8 mouse cellular contexts compared by ENCODE assay signal in genomic region chr11:48788311-48789089, GRCm38 (mm10). TPM values are rescaled to one million over a fixed set of nuclear protein-coding genes. Genes with fewer than 3 reads are reported as not detected.
DNase-seq lines count a peak whose midpoint lies in the region; ATAC-seq and TF ChIP-seq lines count a peak whose summit lies in the region.

No protein-coding gene starts in this region.

- peak overlapping the region; percentile 65 for H3K9ac ChIP-seq in forebrain, embryonic 13.5 days
- H3K9ac ChIP-seq in neural tube, embryonic 15.5 days (replicated peaks) = peak overlapping the region; percentile 45

- no peaks in the 10 kb centered on the region; the same call in 1 of the 2 replicates for H3K9me3 ChIP-seq in forebrain, embryonic 13.5 days (replicated peaks)
- H3K9me3 ChIP-seq in neural tube, embryonic 15.5 days (replicated peaks) = no peaks in the 10 kb centered on the region

- 7% methylated on average over 16 of the region's 16 CpGs for WGBS in forebrain, embryonic 13.5 days
- 8% methylated on average over 16 of the region's 16 CpGs for WGBS in large intestine, adult 2 months
- 4% methylated on average over 16 of the region's 16 CpGs for WGBS in lung, adult 2 months
- WGBS in neural tube, embryonic 15.5 days = 9% methylated on average over 16 of the region's 16 CpGs

- peak; percentile 83 for DNase-seq in MEL-GATA-1-ER (ENCODE audit: extremely low read depth, low read depth)
- peak; percentile 76 for DNase-seq in cerebellum, adult 11 months
- peak; percentile 77 to 84 for DNase-seq in heart, postnatal 14 days
- DNase-seq in large intestine, adult 2 months (ENCODE audit: low read depth, low spot score) = peak; percentile 52
- DNase-seq in lung, adult 2 months = peak; percentile 71
- peak; percentile 55 to 74 for DNase-seq in thymus, postnatal 10 days (ENCODE audit: low spot score in 2 of 2)

- 0 out of 2 replicates have a peak, but pooled peaks cover 3% of the 10 kb centered on the region for H3K4me1 ChIP-seq in forebrain, embryonic 13.5 days
- H3K4me1 ChIP-seq in lung, adult 2 months (ENCODE audit: control insufficient read depth, insufficient read depth, low read length) = no peaks in the 10 kb centered on the region
- peaks cover 14% of the 10 kb centered on the region; the same call in 1 of the 2 replicates for H3K4me1 ChIP-seq in neural tube, embryonic 15.5 days

- no peak overlapping the region for H3K27ac ChIP-seq in forebrain, embryonic 13.5 days
- peak overlapping the region; percentile 42 for H3K27ac ChIP-seq in neural tube, embryonic 15.5 days (replicated peaks)

- H3K4me2 ChIP-seq in forebrain, embryonic 13.5 days = peak overlapping the region; percentile 59
- H3K4me2 ChIP-seq in neural tube, embryonic 15.5 days = peak overlapping the region; percentile 65

- intact Hi-C loops in heart, postnatal 14 days (cut with DNase I) = loop anchor here (5.0 kb wide), 1 partner anchor 314 kb away; no protein-coding TSS in a partner anchor

- H3K4me3 ChIP-seq in forebrain, embryonic 13.5 days = peak overlapping the region; percentile 40
- H3K4me3 ChIP-seq in lung, adult 2 months (replicated peaks; ENCODE audit: extremely low read depth, low read depth, low read length) = peak overlapping the region; percentile 67
- peak overlapping the region; percentile 41 for H3K4me3 ChIP-seq in neural tube, embryonic 15.5 days (replicated peaks)

- peak; percentile 84 for ATAC-seq in forebrain, embryonic 13.5 days
- ATAC-seq in neural tube, embryonic 15.5 days (ENCODE audit: low FRiP score) = peak; percentile 80

- H3K36me3 ChIP-seq in forebrain, embryonic 13.5 days (ENCODE audit: poor library complexity, severe bottlenecking) = no peaks in the 10 kb centered on the region
- no peaks in the 10 kb centered on the region for H3K36me3 ChIP-seq in neural tube, embryonic 15.5 days

- no peak for TF ChIP-seq POLR2A in lung, adult 2 months (IDR thresholded peaks at IDR 0.05; ENCODE audit: borderline replicate concordance, extremely low read depth, low read depth, low read length)

- peak; percentile 70 for TF ChIP-seq CTCF in lung, adult 2 months (IDR thresholded peaks at IDR 0.05; ENCODE audit: insufficient read depth, low read length)

- no peaks in the 10 kb centered on the region for H3K27me3 ChIP-seq in forebrain, embryonic 13.5 days
- H3K27me3 ChIP-seq in neural tube, embryonic 15.5 days (replicated peaks) = no peaks in the 10 kb centered on the region

RNA-seq across cellular contexts. Expression of gene Rack1, which starts 11.6 kb away (rescaled TPM):
- 585 and 587 TPM in 2 replicates for polyA plus RNA-seq in forebrain, embryonic 13.5 days (2015; fragmentation: Nextera tagmentation; extraction: Ambion mirVana)
- total RNA-seq in heart, postnatal 14 days (2021) = 100 to 1,000 TPM; 400 to 478 TPM
- polyA plus RNA-seq in large intestine, adult 2 months (2012; rRNA removed) = 2,247 and 2,324 TPM in 2 replicates
- 1,286 and 1,489 TPM in 2 replicates for polyA plus RNA-seq in lung, adult 2 months (2012; rRNA removed)
- 351 and 459 TPM in 2 replicates for polyA plus RNA-seq in neural tube, embryonic 15.5 days (2015; fragmentation: Nextera tagmentation; extraction: Ambion mirVana)

RNA-seq across cellular contexts. Expression of gene Trim41, which starts 28.7 kb away (rescaled TPM):
- 6.0 and 7.4 TPM in 2 replicates for polyA plus RNA-seq in forebrain, embryonic 13.5 days (2015; fragmentation: Nextera tagmentation; extraction: Ambion mirVana)
- total RNA-seq in heart, postnatal 14 days (2021) = 10 to 100 TPM; 26.4 to 27.0 TPM
- 19.9 and 22.6 TPM in 2 replicates for polyA plus RNA-seq in large intestine, adult 2 months (2012; rRNA removed)
- polyA plus RNA-seq in lung, adult 2 months (2012; rRNA removed) = 28.9 and 32.4 TPM in 2 replicates
- polyA plus RNA-seq in neural tube, embryonic 15.5 days (2015; fragmentation: Nextera tagmentation; extraction: Ambion mirVana) = 6.4 and 7.3 TPM in 2 replicates

RNA-seq across cellular contexts. Expression of gene Trim7, which starts 37.4 kb away (rescaled TPM):
- 0.71 and 0.80 TPM in 2 replicates for polyA plus RNA-seq in forebrain, embryonic 13.5 days (2015; fragmentation: Nextera tagmentation; extraction: Ambion mirVana)
- 10 to 100 TPM; 23.4 to 23.9 TPM for total RNA-seq in heart, postnatal 14 days (2021)
- polyA plus RNA-seq in large intestine, adult 2 months (2012; rRNA removed) = 6.8 and 10.0 TPM in 2 replicates
- 7.8 and 11.6 TPM in 2 replicates for polyA plus RNA-seq in lung, adult 2 months (2012; rRNA removed)
- 2.1 and 2.6 TPM in 2 replicates for polyA plus RNA-seq in neural tube, embryonic 15.5 days (2015; fragmentation: Nextera tagmentation; extraction: Ambion mirVana)

RNA-seq across cellular contexts. Expression of gene Gm12184, which starts 38.0 kb away (rescaled TPM):
- 4.2 and 5.2 TPM in 2 replicates for polyA plus RNA-seq in forebrain, embryonic 13.5 days (2015; fragmentation: Nextera tagmentation; extraction: Ambion mirVana)
- total RNA-seq in heart, postnatal 14 days (2021) = 1 to 10 TPM; 2.6 to 3.0 TPM
- 7.6 and 7.9 TPM in 2 replicates for polyA plus RNA-seq in large intestine, adult 2 months (2012; rRNA removed)
- 5.3 TPM in 2 replicates for polyA plus RNA-seq in lung, adult 2 months (2012; rRNA removed)
- 2.9 and 3.3 TPM in 2 replicates for polyA plus RNA-seq in neural tube, embryonic 15.5 days (2015; fragmentation: Nextera tagmentation; extraction: Ambion mirVana)
